ENCODE assay signal across 16 mouse cellular contexts in the genomic region with DNA sequence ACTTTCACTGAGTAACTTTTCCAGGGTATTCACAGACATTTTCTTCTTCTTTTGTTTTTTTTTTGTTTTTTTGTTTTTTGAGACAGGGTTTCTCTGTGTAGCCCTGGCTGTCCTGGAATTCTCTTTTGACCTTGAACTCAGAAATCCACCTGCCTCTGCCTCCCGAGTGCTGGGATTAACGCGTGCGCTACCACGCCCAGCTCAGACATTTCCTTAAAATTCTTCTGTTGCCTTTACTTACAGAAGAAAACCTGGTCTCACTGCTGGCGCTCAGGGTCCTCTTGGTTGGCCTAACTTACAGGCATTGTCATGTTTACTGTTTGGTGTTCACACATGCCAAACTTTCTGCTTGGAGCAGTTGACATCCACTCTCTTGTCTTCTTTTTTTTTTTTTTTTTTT. TPM values are rescaled to one million over a fixed set of nuclear protein-coding genes. Genes with fewer than 3 reads are reported as not detected.
"Had no signal": no experiment of that assay in that cellular context is flagged by ENCODE, and none has a peak within 500 bp of the region (broad histone marks: within the 10 kb centered on the region; RNA-seq: fewer than 3 reads in every experiment).

No protein-coding gene starts in this region.

- H3K27ac ChIP-seq: left cerebral cortex, adult 2 months; limb, embryonic 12.5 days; liver, embryonic 14.5 days; midbrain, embryonic 13.5 days; neural tube, embryonic 15.5 days; stomach, postnatal 0 days had no signal

- H3K27me3 ChIP-seq: limb, embryonic 12.5 days; midbrain, embryonic 13.5 days; neural tube, embryonic 15.5 days had no signal

- ATAC-seq: midbrain, embryonic 13.5 days had no signal

- DNase-seq: kidney, adult 8-10 months; kidney, postnatal 25 days; lung, adult 18-20 months; lung, postnatal 36 days; right cerebral cortex, adult 18-20 months; right cerebral cortex, postnatal 25 days; thymus, postnatal 4 days had no signal

- H3K4me3 ChIP-seq: left cerebral cortex, adult 2 months; limb, embryonic 12.5 days; midbrain, embryonic 13.5 days; myocyte; neural tube, embryonic 15.5 days had no signal

- H3K4me2 ChIP-seq: limb, embryonic 12.5 days; midbrain, embryonic 13.5 days; neural tube, embryonic 15.5 days had no signal

- H3K9ac ChIP-seq: limb, embryonic 12.5 days; liver, embryonic 14.5 days; midbrain, embryonic 13.5 days; neural tube, embryonic 15.5 days had no signal

- H3K9me3 ChIP-seq: limb, embryonic 12.5 days; midbrain, embryonic 13.5 days; neural tube, embryonic 15.5 days had no signal

RNA-seq across cellular contexts. Expression of gene Mtmr11, which starts 13.4 kb away (rescaled TPM):
- total RNA-seq: megakaryocyte-erythroid progenitor cell, adult 5-6 weeks had no signal

RNA-seq across cellular contexts. Expression of gene Hist2h2ab, which starts 44.4 kb away (rescaled TPM):
- polyA plus RNA-seq: midbrain, embryonic 13.5 days; myocyte; neural tube, embryonic 11.5 days; neural tube, embryonic 15.5 days; stomach, postnatal 0 days had no signal
